Mouse (Mus musculus): Measurements from ENCODE around the gene Efna4.

- TF ChIP-seq GATA1 (IDR thresholded peaks at IDR 0.05; ENCODE audit: low read length) (no peak), TAL1 (IDR thresholded peaks at IDR 0.05; ENCODE audit: low read length) (no peak)
Measured at GRCm38 (mm10) chr3:89336529-89336928, 1.3 kb downstream of the Efna4 start.
